Mouse (Mus musculus) mesoderm, embryonic 11.5 days (tissue): ENCODE measurements around the gene Fkbp14.
A peak's percentile ranks its signal among the peaks of the same experiment; 100 is the strongest.

Experiments
- DNase-seq: peaks from one replicate; pipeline ENCODE4 v3.0.0-alpha.2; 2012; ENCODE audit warnings: low read depth, low spot score

The Fkbp14 gene

GRCm38 (mm10) chr6:54588212-54588611, 8.9 kb downstream of the Fkbp14 start:
- DNase-seq: no peak

GRCm38 (mm10) chr6:54587683-54588082, 9.4 kb downstream of the Fkbp14 start:
- DNase-seq: no peak

GRCm38 (mm10) chr6:54586911-54587310, 10.2 kb downstream of the Fkbp14 start:
- DNase-seq: no peak

DNA sequence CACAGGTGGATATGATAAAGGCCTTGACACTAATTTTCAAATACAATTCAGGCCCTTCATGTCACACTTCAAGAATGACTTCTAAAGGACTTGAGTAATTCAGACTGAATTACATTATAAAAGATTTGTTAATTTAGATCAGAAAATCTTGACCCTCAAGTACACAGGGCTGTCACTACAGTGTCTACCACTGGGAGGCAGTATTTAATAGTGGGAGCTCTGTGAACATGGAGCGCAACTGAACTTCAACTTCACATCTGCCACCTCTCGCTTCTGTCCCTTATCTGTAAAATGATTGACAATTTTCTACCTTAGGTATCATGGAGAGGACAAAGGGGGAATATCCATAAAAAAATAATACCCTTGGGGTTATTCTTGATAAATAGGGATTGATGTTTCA, 10.9 kb downstream of the Fkbp14 start:
- peak; percentile 49 for DNase-seq

GRCm38 (mm10) chr6:54573218-54573955, 23.7 kb downstream of the Fkbp14 start:
- DNase-seq: peak; percentile 59

- DNase-seq: no peak
These were observed 27.3 kb downstream of the Fkbp14 start for GRCm38 (mm10) chr6:54569776-54570175.

- no peak for DNase-seq
These were observed 30.6 kb downstream of the Fkbp14 start for GRCm38 (mm10) chr6:54566546-54566919.

DNA sequence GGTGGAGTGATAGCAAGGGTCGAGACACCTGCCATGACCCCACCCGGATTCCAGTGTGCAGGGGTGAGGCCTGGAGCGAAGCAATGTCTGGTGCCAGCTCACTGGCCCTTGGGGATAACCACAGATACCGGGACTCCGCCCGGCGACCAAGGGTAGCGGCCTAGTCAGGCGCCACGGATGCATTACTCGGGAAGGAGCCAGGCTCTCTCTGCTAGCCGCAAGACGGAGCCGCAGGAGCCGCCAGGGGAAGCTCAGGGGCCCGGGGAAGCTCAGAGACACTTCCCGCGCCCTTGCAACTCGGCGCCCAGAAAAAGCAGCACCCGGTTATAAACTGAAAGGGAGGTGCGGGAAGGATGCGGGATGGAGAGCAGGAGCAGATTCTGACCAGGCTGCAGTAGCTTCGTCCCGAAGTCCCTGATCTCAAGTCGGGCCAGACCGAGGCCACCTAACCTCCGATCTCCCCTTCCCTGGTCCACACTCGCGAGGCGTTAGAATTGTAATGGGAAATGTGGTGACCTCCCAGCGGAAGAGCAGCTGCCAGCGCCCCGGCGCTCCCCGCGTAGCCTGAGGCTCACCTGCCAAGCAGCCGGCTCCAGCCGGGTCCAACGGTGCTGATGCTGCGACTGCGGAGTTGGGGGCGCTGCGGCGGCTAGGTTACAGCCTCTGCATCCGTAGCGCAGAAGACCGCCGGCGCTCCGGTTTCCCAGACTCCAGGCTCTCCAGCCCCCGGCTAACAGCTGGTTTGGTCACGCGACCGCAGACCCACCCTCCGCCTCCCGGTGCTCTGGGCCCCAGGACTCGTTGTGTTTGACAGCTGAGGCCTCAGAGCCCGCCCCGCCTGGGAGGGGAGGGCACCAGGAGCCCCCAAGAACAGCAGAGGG, 31.2 kb downstream of the Fkbp14 start, which contains the start of gene Scrn1:
Gene Scrn1 (minus strand): TSS at position 825 of the 881 bp plus-strand sequence.
- DNase-seq: peak; percentile 80

- peak; percentile 23 for DNase-seq
These were observed 32.1 kb downstream of the Fkbp14 start for GRCm38 (mm10) chr6:54565012-54565411.

DNA sequence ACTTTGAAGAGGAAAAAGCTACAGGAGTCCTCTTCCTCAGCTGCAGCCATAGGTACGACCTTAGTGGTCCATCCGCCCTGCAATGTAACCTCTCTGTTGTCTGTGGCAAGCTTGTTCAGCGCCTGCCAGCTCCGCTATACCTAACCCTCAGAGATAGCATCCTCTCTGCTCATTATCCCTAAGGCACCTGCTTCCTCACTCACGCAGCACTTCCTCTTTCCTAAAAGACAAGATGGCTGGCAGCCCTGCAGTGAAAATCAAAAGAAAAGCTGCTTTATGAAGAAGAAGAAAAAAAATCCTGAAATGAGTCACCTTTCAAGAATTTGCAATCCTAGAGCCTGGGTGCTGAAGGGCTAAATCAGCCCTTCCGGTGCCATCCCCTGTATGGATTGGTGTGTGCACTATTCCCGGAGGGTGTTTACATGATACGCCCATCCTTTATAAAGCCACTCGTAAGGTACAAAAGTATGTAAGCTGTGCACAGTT, 32.6 kb downstream of the Fkbp14 start:
- no peak for DNase-seq

- DNase-seq: no peak
These were observed 33.5 kb downstream of the Fkbp14 start for GRCm38 (mm10) chr6:54563561-54563960.

DNA sequence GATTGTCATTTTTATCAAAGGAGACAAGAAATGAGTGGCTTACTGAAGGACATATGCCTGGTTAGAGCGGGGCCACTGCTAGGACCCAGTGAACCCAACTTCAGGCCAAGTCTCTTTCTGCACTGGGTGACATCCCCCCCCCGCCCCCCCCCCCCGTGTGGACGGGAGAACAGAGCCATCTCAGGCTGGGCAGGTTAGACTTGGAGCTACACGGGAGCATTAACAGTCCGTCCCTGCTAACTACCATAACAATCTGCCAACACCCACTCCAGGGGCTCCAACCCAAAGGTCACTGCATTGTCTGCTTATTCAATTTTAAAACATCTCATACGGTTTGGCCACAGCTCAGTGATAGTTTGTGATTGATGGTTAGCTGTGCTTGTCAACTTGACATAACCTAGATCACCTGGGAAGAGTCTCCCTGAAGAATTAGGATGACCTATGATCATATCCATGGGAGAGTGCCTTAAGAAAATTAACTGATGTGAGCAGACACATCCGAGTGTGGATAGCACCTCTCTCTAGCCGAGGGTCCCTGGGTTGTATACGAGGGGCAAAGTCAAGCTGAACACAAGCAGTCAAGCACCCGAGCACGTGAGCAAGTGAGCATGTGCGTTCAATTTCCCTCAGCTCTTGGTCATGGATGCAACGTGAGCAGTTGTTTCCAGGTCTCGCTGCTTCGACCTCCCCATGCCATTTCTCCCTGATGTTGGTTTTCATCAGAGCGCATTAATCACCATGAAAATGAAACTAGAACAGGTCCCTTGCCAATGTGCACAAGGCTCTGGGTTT, 34.9 kb downstream of the Fkbp14 start:
- DNase-seq: no peak

- no peak for DNase-seq
These were observed 38.6 kb downstream of the Fkbp14 start for GRCm38 (mm10) chr6:54558466-54558865.

GRCm38 (mm10) chr6:54557671-54558070, 39.4 kb downstream of the Fkbp14 start:
- DNase-seq: no peak

DNA sequence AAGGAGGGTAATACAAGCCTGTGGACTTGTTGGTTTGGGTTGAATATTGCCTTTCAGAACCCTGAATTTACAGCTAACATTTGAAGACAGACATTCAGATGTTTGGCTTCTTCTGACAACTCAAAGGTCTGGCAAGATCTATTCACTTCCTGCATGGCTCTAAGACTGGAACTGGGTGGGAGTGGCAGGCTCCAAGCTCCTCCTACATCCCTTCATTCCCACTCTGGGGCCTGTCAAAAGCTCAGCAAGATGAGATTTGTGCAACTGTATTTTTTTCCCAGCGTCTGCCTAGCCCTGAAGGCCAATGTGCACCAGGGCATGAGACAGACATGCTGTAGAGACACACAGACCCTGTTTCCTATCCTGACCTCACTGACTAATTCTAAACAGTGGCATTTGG, 41.3 kb downstream of the Fkbp14 start:
- DNase-seq: no peak

GRCm38 (mm10) chr6:54554341-54555110, 42.6 kb downstream of the Fkbp14 start:
- peak; percentile 88 for DNase-seq

- no peak for DNase-seq
These were observed 43.5 kb downstream of the Fkbp14 start for GRCm38 (mm10) chr6:54553632-54554031.

- no peak for DNase-seq
These were observed 44.2 kb downstream of the Fkbp14 start for GRCm38 (mm10) chr6:54552721-54553413.

GRCm38 (mm10) chr6:54550801-54551323, 46.2 kb downstream of the Fkbp14 start:
- no peak for DNase-seq

DNA sequence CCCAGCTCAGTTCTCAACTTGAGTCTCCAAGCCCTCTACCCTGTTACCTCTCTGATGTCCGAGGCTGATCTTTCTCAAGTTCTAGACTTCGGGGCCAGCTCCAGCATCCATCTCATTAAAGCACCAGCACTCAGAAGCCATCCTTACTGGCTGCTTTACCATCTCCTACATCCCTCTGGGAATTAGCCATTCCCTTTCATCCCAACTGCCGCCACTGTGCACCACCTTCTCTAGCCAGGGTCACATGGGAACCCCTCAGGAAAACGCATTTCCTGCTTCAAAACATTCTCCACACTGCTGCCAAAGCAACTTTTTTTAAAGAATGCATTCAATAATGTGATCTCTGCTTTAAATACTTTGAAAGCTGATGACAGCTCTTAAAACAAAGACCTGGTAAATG, 47.8 kb downstream of the Fkbp14 start:
- no peak for DNase-seq
